Mouse (Mus musculus): ENCODE measurements around the gene Nt5c2.

Nt5c2 gene

GRCm38 (mm10) chr19:46926357-46926756, 88.6 kb downstream of the Nt5c2 start:
- DNase-seq = peak; percentile 32 to 55

GRCm38 (mm10) chr19:46920571-46920970, 94.4 kb downstream of the Nt5c2 start:
- no peak for DNase-seq

GRCm38 (mm10) chr19:46915406-46916080, 99.4 kb downstream of the Nt5c2 start:
- no peak for DNase-seq

- no peak for DNase-seq
Observed at GRCm38 (mm10) chr19:46913626-46914025, 101.3 kb downstream of the Nt5c2 start.

- no peak for DNase-seq
Observed at GRCm38 (mm10) chr19:46911492-46911891, 103.5 kb downstream of the Nt5c2 start.

- DNase-seq = no peak
Observed at GRCm38 (mm10) chr19:46908977-46909376, 106.0 kb downstream of the Nt5c2 start.

GRCm38 (mm10) chr19:46908207-46908606, 106.7 kb downstream of the Nt5c2 start:
- DNase-seq = no peak

GRCm38 (mm10) chr19:46905971-46906370, 109.0 kb downstream of the Nt5c2 start:
- no peak for DNase-seq

- no peak for DNase-seq
Observed at GRCm38 (mm10) chr19:46905383-46905782, 109.6 kb downstream of the Nt5c2 start.

- DNase-seq = no peak
Observed at GRCm38 (mm10) chr19:46904907-46905306, 110.0 kb downstream of the Nt5c2 start.

GRCm38 (mm10) chr19:46903379-46903778, 111.6 kb downstream of the Nt5c2 start:
- no peak for DNase-seq

- DNase-seq = no peak
Observed at GRCm38 (mm10) chr19:46901323-46901722, 113.6 kb downstream of the Nt5c2 start.

- no peak for DNase-seq
Observed at GRCm38 (mm10) chr19:46900786-46901185, 114.2 kb downstream of the Nt5c2 start.

- DNase-seq = no peak
Observed at GRCm38 (mm10) chr19:46899871-46900270, 115.1 kb downstream of the Nt5c2 start.

- DNase-seq = no peak
Observed at GRCm38 (mm10) chr19:46899306-46899705, 115.6 kb downstream of the Nt5c2 start.

GRCm38 (mm10) chr19:46898222-46898621, 116.7 kb downstream of the Nt5c2 start:
- DNase-seq = no peak

- DNase-seq = no peak
Observed at GRCm38 (mm10) chr19:46897135-46897534, 117.8 kb downstream of the Nt5c2 start.

- no peak for DNase-seq
Observed at GRCm38 (mm10) chr19:46893484-46893883, 121.5 kb downstream of the Nt5c2 start.

- no peak for DNase-seq
Observed at GRCm38 (mm10) chr19:46892856-46893255, 122.1 kb downstream of the Nt5c2 start.

GRCm38 (mm10) chr19:46890657-46891056, 124.3 kb downstream of the Nt5c2 start:
- DNase-seq = no peak

- DNase-seq = no peak
Observed at GRCm38 (mm10) chr19:46889666-46890065, 125.3 kb downstream of the Nt5c2 start.

GRCm38 (mm10) chr19:46887811-46888527, 127.0 kb downstream of the Nt5c2 start:
- DNase-seq = peak; percentile 72 to 80

- no peak for DNase-seq
Observed at GRCm38 (mm10) chr19:46886826-46887225, 128.1 kb downstream of the Nt5c2 start.

GRCm38 (mm10) chr19:46885365-46885764, 129.6 kb downstream of the Nt5c2 start:
- no peak for DNase-seq

Measured in thymus, postnatal 36 days (tissue).